Mouse (Mus musculus): ENCODE results near the gene Fam120b.

Fam120b gene

DNA sequence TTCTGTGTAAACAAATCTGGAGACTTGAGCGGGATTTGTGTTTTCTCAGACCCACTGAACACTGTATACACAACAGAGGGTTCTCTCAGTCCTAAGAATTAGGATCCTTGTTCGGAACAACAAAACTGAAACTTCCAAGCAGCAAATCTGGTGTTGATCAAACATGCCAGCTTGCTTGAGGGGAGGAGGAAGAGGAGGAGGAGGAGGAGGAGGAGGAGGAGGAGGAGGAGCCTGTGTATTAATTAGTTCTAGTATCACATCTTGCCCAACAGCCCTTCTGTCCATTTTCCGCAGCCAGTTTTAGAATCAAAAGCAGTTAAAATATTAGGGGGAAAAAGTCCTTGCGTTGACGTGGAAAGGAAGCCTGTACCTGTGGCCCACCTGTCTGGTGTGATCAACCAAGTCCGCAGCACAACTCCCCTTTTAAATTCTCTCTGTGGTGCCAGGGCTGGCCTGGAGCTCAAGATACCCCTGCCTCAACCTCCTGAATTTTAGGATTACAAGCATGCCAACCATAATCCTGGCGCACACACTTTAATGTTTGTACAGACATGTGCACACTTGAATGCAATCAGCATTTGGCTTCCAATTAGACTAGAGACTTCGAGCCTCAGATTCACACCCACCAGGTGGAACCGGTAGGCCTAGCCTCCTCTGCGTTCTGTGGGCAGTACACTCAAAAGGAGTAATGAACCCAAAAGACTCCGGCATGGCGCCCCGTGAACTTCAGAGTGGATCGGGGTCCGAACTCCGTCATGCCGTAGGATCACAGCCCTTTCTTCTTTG lies 16.1 kb upstream of the Fam120b start:
- in situ Hi-C loops (cut with MboI, MseI): no loop called here

DNA sequence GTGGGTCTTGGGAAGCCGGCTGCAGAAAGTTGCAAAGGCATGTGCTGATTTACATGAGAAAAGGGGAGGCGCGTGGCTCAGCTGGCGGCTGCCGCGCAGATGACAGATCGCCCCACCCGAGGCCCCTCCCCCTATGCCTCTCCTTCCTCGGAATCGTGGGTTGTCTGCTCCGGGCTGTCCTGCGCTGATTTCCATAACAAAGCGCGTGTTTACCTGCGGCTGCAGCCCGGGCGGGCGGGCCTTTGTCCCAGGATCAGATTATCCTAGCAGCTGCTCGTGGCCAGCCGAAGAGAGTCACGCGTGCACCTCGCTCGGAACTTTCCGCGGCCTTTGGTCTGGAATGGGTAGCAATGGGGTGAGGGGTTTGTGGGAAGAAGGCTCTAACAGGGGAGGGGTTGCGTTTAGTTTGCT lies 15.4 kb upstream of the Fam120b start:
- in situ Hi-C loops (cut with MboI, MseI): no loop called here

DNA sequence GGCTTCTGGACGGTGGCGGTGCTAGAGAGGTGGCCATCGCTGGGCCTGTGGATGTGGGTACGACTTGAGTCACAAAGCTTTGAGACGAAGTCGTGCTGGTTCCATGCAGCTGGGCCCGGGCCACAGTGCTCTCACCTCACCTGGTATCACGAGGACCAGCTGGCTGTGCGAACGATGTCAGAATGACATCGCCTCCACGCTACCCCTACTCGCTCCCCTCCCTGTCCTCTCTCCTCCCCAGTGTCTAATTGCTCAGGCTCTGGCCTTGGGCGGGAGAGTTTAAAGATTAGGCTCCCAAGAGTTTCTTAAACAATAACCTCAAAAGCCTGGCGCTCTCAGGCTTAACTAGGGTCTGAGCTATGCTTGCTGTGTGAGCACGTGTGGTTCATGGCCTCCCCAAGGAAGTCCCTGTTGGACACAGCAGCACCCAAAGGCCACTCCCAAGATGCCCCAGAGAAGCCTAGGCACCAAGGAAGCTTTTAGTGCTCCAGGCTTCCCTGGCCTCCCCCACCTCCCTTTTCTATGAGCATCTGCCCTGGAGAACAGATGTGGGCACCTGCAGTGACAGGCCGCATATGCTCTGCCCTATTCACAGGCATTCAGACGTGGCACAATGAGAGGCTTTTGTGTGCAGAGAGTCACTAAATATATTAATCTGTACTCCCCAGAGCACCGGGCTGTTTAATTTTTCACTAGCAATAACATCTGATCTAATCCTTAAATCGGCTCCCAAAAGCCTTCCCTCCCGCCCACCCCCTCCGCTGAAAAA lies 14.7 kb upstream of the Fam120b start:
- in situ Hi-C loops (cut with MboI, MseI): no loop called here

DNA sequence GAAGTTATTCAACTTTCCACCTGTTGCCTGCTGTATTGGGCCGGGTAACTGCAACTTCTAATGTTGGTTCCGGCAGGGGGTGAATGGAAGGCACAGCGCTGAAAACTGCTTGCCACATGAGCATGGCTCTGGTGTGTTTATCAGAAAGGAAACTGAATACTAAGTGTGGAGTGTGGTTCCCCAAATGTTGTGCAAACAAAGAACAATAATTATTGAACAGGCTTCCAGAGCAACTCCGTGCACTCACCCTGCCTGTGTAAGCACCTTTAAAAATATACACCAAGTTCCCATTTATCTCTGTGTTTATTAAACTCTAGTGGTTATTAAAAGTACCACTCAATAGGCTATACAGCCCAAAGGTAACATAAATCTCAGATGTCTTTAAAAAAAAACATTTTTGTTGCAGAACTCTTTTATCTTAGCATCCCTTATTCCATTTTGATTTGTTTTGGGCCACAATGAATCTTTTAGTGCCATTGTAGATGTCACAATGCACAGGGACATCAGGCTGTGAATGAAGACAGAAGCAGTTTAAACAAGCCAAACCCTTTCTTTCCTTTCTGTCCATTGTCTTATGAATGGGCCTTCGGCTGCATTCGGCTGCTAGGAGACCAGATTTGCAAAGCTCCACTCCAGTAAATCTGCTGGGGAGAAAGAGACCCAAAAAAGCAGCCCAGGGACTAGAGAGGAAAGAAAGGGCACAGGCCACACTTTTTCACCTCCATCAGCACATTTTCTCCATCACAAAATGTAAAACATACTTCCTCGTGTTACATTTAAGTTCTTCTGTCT lies 13.9 kb upstream of the Fam120b start:
- in situ Hi-C loops (cut with MboI, MseI): no loop called here

DNA sequence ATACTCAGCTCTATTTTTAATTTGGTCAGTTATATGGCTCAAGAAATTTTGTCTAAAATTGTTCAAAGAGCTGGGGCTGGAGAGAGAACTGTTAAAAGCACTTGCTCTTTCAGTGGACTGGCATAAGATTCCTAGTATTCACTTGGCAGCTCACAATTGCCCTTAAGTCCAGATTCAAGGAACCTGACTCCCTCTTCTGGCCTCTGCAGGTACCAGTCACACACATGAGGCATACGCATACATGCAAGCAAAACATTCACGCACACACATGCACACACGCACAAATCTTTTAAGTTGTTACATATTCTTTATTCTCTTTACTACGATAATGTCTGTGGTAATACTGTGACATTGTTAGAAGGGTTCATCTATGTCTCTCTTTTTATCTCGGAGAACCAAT lies 12.6 kb upstream of the Fam120b start:
- in situ Hi-C loops (cut with MboI, MseI): no loop called here

DNA sequence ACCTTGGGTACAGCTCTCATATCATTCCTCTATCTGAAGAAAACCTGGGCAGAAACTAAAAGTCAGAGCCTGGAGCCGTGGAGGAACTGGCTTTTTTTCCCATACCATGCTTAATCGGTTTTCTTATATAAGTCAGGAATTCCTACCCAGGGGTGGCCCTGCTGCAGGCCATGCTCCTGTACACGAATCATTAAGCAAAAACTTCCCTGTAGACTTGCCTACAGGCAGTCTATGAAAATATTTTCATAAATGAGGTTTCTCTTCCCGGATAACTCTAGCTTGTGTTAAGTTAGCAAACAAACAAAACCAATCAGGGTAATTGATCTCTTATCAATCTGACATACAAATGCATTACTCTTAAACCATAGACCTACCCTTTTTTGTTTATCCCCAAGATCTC lies 7.1 kb upstream of the Fam120b start:
- in situ Hi-C loops (cut with MboI, MseI): loop anchor here (5.0 kb wide), 1 partner anchor 298 kb away; no protein-coding TSS in a partner anchor

DNA sequence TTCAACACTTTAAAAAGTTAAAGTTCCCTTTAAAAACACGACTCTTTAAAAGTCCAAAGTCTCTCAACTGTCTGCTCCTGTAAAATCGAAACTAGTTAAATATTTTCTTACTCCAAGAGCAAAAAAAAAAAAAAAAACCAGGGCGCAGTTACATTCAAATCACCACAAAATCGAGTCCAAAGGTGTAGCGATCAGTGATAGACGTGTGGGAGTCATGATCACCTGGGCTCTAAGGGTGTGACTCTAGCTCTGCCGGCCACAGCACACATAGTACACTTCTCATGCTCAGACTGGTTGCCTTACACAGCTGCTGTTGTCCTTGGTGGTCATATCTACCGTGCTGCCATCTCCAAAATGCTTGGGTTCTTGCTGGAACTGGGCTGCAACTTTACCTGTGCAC lies 6.6 kb upstream of the Fam120b start:
- in situ Hi-C loops (cut with MboI, MseI): loop anchor here (5.0 kb wide), 1 partner anchor 298 kb away; no protein-coding TSS in a partner anchor

DNA sequence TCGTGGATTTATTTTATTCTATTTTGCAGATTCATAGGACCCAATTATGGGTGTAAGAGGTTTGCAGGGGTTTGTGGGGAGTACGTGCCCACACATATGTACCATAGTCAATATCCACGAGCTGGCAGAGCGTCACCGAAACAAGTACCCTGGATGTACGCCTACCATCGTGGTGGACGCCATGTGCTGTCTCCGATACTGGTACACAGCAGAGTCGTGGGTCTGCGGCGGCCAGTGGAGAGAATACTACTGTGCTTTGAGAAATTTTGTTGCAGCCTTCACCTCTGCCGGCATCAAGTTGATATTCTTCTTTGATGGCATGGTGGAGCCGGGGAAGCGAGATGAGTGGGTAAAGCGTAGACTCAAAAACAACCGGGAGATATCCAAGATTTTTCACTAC lies 5.7 kb downstream of the Fam120b start:
- in situ Hi-C loops (cut with MboI, MseI): no loop called here

DNA sequence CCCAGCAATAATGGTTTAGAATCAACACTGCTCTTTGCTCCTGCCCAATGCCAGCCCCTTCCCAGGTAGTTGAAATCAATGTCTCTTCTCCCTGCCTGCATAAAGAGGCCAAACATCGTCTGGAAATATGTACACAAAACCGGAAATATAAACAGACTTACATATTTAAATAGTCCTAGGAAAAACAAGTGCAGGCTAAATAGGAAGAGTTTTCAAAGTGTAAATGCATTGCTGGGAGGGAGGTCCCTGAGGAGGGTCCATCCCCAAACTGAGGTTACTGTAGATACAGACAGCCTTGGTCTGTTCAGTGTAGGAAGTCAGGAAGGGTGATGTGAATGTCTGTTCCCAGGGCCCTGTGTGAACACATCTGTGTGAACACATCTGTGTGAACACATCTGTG lies 10.6 kb downstream of the Fam120b start:
- in situ Hi-C loops (cut with MboI, MseI): no loop called here

DNA sequence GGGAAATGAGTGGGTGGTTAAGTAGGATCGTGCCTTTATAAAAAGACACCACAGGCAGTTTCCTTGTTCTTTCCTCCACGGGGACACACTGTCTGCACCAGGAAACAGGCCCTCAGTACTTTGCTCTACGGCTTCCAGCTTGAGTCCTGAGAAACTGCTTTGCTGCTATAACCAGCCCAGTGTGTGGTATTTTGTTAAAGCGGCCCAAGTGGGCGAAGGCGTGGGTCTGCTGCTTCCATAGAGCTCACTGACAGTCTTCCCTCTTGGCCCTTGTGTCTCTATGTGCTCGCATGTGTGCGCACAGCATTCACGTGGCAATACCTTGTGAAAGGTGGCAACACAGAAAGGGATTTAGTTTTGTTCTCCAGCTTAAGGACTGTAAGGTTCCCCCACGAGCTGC lies 13.3 kb downstream of the Fam120b start:
- in situ Hi-C loops (cut with MboI, MseI): no loop called here

DNA sequence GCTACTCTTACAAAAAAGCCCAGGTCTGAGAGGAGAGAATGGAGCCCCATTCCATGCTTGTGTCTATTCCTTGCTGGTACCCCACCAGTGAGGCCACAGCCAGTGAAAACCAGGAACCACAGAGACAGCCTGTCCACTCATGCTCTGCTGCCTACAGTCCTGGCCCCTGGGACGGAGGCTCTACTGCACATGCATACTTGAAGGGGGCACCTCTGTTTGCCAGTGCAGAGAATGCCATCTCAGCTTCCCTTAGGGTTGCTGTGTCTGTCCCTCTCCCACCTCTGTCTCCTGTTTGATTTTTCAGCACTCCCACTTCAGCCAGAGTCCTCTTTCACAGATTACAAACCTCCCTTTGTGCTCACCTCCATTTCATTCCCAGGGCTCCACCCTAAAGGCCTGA lies 14.9 kb downstream of the Fam120b start:
- in situ Hi-C loops (cut with MboI, MseI): no loop called here

DNA sequence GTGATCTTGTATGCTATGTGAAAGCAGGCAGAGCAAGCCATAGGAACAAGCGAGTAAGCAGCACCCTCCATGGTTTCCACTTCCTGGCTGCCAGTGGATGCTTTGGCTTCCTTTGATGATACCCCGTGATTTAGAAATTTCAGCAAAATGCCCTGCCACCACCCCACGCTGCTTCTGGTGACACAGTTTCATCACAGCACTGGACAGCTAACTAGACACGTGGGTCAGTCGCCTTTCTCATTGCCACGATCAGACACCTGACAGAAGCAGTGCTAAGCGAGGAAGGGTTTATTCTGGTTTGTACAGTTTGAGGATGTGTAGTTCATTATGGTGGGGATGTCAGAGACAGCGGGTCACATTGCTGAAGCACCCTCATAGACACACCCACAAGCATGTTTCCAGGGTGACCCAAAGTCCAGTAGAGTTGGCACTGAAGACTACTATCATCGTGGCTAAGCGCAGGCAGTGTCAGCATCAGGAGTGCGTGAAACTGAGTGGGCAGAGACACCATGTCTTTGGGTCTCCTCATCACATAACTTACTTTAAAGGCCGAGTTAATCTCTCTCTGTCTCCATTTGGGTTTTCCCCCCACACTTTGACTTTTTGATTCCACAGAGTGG lies 20.7 kb downstream of the Fam120b start:
- in situ Hi-C loops (cut with MboI, MseI): loop anchor here (5.0 kb wide), 1 partner anchor 894 kb away; no protein-coding TSS in a partner anchor

DNA sequence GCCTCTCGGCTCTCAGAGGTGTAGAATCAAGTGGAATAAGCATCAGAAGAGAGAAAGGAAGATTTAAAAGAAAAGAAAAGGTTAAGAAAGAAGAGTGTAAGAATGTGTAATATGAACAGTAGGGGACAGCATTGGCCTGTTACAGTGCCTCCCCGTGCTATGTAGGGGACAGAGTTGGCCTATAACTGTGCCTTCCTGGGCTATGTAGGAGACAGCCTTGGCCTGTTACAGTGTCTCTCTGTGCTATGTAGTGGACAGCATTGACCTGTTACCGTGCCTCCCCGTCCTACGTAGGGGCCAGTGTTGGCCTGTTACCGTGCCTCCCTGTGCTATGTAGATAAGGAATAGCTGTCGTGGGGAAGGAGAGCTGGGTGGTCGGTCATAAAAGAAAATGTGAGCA lies 23.5 kb downstream of the Fam120b start:
- in situ Hi-C loops (cut with MboI, MseI): loop anchor here (5.0 kb wide), 1 partner anchor 897 kb away; no protein-coding TSS in a partner anchor

DNA sequence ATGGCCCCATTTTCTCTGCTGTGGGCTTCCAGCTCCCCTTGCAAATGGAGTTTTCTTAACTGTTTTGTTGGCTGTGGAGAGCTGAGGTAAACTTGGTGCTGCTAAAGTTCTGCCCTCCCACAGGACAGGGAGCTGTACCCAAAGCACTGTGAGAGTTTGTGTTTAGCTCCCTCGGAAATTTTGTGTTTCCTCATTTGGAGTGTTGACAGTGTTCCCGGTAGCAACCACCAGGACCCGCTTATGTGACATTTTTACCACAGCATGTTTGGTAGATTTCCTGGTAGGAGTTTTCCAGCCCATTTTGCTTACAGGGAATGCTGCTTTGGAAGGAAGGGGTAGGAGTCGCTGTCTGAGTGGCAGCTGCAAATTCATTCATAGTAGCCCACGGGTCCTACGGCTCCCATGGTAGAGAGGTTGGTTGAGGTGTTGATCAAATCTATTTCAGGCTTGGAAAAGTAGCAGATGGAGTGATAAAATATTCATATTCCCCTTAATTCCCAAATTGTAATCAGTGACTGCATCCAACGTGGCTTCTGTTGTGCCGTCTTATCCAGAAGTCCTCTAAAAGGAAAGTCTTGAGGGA lies 24.1 kb downstream of the Fam120b start:
- in situ Hi-C loops (cut with MboI, MseI): no loop called here

DNA sequence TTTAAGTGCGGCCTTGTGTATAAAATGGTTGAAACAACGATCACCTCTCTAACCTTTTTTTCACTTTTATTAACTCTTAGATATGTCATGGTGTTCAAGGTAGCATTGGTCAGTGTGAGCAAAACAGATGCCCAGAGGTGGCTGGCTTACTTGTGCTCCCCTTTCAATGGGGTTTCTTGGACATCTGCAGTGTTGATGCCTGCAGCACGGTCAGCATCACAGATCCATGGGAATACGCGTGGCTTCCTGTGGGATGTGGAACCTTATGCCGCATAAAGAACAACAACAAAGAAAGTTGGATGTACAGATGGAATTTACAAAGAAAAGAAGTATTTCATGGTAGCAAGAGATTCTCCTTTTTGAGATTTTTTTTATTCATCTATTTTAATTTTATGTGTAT lies 25.4 kb downstream of the Fam120b start:
- in situ Hi-C loops (cut with MboI, MseI): no loop called here

DNA sequence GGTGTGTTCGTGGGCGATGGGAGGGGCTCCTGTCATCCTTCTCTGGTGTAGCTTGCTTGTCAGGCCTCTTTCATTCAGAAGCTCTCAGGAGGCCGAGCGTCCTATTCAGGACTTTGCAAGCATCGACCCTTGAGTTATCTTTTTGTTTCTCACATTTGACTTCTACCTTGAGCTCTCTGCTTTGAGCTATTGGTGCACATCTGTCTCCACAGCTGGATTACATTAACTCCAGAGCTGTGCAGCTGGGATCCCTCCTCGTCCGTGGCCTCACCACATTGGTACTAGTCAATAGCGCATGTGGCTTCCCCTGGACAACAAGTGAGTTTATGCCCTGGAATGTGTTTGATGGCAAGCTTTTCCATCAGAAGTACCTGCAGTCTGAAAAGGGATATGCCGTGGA lies 26.7 kb downstream of the Fam120b start:
- in situ Hi-C loops (cut with MboI, MseI): no loop called here

DNA sequence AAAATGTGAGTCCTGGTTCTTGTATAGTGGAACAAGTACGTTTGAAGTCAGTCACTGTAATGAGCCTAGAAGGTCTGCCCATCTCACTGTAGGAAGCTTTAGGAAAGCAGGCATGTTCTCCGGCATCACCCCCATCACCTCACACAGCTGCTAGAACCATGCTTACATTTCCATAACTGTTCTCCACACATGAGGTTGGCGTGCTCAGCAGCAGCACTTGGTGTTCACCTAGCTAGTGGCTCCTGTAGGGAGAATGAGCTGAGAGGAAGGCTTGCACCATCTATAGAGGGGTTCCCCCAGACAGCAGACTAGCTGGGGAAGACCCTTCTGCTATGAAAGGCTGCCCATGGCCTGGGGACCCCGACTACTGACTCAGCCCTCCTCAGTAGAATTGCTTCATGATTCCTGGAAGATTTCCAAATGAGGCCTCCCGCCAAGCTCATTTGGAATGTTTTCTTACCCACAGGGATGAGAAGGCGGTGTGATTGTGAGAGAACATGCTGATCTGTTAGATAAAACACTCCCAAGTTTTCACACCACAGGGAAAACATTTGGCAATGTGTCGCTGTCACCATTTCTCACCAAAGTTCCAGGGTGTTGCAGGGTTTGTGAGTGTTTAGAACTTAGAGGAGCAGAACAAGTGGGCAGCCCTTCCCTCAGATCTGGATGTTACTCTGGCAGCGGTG lies 27.2 kb downstream of the Fam120b start:
- in situ Hi-C loops (cut with MboI, MseI): no loop called here

DNA sequence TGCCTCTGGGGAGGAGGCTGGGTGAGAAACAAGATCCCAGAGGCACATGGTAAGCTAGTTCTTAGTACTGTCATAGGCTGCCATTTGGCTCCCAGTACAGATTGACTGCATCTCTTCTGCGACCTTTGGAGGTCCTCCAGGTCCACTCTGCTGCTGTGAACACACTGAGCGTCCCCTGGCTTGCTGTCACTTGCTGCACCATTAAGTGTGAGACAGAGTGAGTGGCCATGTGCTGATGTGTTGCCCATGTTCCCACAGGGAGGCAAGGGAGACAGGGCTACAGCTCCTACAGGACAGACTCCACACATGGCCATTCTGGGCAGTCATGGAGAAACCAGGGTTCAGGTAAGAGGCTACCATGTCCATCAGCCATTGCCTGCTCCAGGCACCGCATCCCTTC lies 29.9 kb downstream of the Fam120b start:
- in situ Hi-C loops (cut with MboI, MseI): no loop called here

DNA sequence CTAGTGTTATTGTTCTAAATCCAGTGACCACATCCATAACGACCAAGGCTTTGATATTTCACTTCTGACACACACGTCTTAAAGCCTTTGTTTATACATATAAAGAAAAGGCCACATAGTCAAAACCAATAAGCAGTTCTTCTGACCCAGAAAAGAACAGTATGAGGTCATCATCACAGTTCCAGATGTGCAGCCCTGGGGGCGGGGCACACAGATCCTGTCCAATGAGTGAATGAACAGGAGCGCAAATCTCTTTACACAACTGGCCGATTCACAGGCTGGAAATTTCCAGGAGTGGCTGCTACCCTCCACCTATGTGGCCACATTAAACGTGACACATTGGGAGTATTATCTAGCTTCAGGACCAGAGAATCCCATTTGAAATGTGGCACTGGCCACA lies 33.4 kb downstream of the Fam120b start:
- in situ Hi-C loops (cut with MboI, MseI): no loop called here

DNA sequence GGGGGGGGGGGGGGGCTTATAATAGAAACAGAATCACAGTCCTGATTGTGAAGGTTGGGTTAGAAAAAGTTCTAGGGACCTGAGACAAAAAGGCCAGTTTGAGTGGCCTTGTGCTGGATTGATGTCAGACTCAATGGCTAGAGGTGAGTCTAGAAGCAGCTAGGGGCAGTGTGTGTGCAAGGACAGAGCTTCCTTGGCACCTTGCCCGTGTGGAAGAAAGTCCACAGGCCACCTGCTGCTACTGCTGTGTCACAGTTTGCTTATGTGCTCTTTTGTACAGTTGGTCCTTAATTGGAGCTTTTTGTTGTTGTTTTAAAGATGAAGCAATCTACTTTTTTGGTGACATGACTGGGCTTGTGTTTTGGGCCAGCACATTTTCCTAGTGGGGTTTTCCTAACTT lies 33.9 kb downstream of the Fam120b start:
- in situ Hi-C loops (cut with MboI, MseI): no loop called here

DNA sequence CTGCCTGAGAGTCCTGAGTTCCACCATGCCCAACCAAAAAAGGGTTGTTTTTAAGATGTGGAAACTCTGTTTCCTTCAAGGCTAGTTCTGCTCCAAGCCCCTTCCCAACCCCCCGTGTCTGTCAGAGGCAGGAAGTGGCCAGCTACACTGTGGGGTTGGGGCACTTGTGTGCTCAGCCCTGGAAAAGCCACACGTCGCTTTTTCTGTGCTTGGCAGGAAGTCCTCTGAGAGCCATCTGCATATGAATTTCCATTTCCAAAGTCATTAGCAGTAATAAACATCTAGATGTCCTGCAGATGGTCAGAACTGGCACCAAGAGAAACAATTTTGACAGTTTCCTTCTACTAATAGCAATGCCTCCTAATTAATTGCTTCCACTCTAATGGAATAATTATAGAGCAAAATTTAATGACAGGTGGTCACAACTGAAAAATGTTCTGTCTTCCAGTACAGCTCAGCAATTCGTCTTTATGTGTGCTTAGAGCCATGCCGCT lies 35.1 kb downstream of the Fam120b start:
- in situ Hi-C loops (cut with MboI, MseI): no loop called here

Data from T-helper 1 cell (primary cell).